Mouse (Mus musculus) layer of hippocampus, adult 9-11 months (tissue): ENCODE data around the gene Fos.
A peak's percentile ranks its signal among the peaks of the same experiment; 100 is the strongest.

Experiments used
- DNase-seq: peaks from one replicate; pipeline ENCODE4 v3.0.0; 2022

Fos gene

GRCm38 (mm10) chr12:85490096-85490820 lies 16.6 kb downstream of the Fos start:
- DNase-seq = no peak

- DNase-seq = no peak
These were observed 17.3 kb downstream of the Fos start for GRCm38 (mm10) chr12:85490991-85491390.

GRCm38 (mm10) chr12:85492084-85492645 lies 18.5 kb downstream of the Fos start:
- DNase-seq = peak; percentile 71

GRCm38 (mm10) chr12:85496336-85496735 lies 22.6 kb downstream of the Fos start:
- DNase-seq = no peak

GRCm38 (mm10) chr12:85496755-85497154 lies 23.1 kb downstream of the Fos start:
- no peak for DNase-seq

GRCm38 (mm10) chr12:85497310-85498135 lies 23.8 kb downstream of the Fos start:
- no peak for DNase-seq

GRCm38 (mm10) chr12:85499001-85499400 lies 25.3 kb downstream of the Fos start:
- no peak for DNase-seq

GRCm38 (mm10) chr12:85502682-85503081 lies 29.0 kb downstream of the Fos start:
- DNase-seq = no peak

GRCm38 (mm10) chr12:85508235-85508634 lies 34.5 kb downstream of the Fos start:
- no peak for DNase-seq

GRCm38 (mm10) chr12:85510013-85510412 lies 36.3 kb downstream of the Fos start:
- no peak for DNase-seq

GRCm38 (mm10) chr12:85513789-85514447 lies 40.2 kb downstream of the Fos start:
- DNase-seq = no peak

GRCm38 (mm10) chr12:85514958-85515357 lies 41.3 kb downstream of the Fos start:
- no peak for DNase-seq

- no peak for DNase-seq
These were observed 42.2 kb downstream of the Fos start for GRCm38 (mm10) chr12:85515865-85516264.

GRCm38 (mm10) chr12:85517339-85517738 lies 43.6 kb downstream of the Fos start:
- no peak for DNase-seq

- DNase-seq = no peak
These were observed 44.3 kb downstream of the Fos start for GRCm38 (mm10) chr12:85518009-85518408.

- DNase-seq = no peak
These were observed 45.9 kb downstream of the Fos start for GRCm38 (mm10) chr12:85519553-85519952.

- DNase-seq = no peak
These were observed 47.4 kb downstream of the Fos start for GRCm38 (mm10) chr12:85521101-85521500.

- no peak for DNase-seq
These were observed 48.0 kb downstream of the Fos start for GRCm38 (mm10) chr12:85521673-85522072.

- no peak for DNase-seq
These were observed 49.1 kb downstream of the Fos start for GRCm38 (mm10) chr12:85522631-85523388.

GRCm38 (mm10) chr12:85523421-85524192 lies 49.9 kb downstream of the Fos start:
- DNase-seq = no peak

- peak; percentile 80 for DNase-seq
These were observed 50.6 kb downstream of the Fos start for GRCm38 (mm10) chr12:85524193-85524858.
